Mouse (Mus musculus) left cerebral cortex, adult 9 months (tissue): ENCODE results near the gene Nubp2.
A peak's percentile ranks its signal among the peaks of the same experiment; 100 is the strongest.

Experiments used
- DNase-seq, 2 experiments: peaks; one replicate each; pipeline ENCODE4 v3.0.0; 2022; ENCODE audit warnings: low spot score in 2 of 2

Gene Nubp2

GRCm38 (mm10) chr17:24886134-24886931, at the start of gene Nubp2, which contains the start of gene Spsb3:
Gene Nubp2 (minus strand): TSS chr17:24886349.
Gene Spsb3 (plus strand): TSS chr17:24886643.
- peak; percentile 99 to 100 for DNase-seq

- no peak for DNase-seq
These were observed 49.5 kb upstream of the Nubp2 start for GRCm38 (mm10) chr17:24935666-24936065.

- DNase-seq, result no peak
These were observed 48.8 kb upstream of the Nubp2 start for GRCm38 (mm10) chr17:24934926-24935325.

DNA sequence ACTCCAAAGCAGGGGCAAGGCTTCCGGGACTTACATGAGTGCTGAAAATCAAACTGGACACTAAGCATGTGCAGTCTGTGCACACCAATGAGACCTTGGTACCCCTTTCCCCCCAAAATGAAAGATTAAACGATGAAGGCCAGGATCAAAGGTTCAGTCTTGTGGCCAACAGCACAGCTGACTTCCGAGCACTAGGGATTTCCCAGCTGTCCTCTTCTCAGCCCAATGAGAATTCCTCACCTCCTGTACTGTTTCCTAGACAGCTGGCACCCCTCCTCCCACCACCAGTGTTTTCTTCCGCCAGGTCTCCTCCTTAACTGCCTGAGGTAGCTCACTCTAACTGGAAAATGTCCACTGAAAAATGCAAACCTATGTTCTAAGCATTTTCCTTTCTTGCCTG, 47.0 kb upstream of the Nubp2 start:
- no peak for DNase-seq

- no peak for DNase-seq
These were observed 46.3 kb upstream of the Nubp2 start for GRCm38 (mm10) chr17:24932431-24932830.

- DNase-seq, result no peak
These were observed 43.4 kb upstream of the Nubp2 start for GRCm38 (mm10) chr17:24929506-24929905.

DNA sequence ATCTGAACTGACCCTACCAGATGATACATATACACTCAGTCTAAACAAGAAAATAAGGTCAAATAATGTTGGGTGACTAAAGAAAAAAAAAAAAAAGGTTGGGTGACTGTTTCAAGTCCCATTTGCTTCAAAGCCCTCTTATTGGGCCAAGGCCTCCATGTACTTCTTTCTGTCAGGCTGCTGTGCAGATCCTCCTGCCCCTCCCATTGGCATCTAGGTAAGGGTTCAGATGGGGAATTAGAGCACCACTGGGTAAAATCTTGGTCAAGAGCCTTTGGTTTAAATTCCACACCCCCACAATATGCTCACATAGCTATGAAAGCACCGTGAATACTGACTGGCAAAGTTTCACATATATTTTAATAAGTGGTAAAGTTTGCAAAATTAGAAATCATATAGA, 37.1 kb upstream of the Nubp2 start:
- DNase-seq, result no peak

DNA sequence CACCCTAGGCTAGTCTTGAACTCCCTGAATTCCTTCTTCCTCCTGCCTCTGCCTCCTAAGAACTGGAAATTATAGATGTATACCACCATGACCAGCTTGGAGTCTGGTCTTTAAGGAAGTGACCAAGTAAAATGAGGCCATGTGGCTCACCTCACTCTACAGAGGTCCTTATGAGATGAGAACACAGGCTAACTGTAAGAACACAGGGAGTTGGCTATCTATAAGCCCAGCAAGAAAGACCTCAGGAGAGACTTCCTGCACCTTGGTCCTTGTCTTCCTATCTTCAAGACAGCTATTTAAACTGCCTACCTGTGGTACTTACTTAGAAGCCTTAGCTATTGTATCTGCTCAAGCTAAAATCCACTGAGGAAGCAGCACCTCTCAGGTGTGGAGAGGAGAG, 27.8 kb upstream of the Nubp2 start:
- no peak for DNase-seq

DNA sequence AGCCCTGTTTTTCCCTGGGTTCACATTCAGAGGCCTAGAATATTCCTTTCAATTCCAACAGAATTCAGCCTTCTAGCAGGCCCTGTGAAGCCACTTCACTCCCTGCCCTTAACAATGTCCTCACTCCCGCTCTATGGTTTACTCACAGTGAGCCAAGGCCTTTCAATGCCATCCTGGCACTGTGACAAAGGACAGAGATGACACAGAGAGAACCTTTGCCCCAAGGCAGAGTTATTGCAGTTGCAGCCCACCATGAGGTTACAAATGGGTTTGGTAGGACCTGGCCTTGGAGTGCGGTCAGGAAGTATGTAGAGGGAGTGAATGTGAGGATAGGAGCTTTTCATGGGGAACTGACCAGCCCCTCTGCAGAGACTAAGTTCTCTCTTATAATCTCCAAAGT, 21.4 kb upstream of the Nubp2 start:
- no peak for DNase-seq

DNA sequence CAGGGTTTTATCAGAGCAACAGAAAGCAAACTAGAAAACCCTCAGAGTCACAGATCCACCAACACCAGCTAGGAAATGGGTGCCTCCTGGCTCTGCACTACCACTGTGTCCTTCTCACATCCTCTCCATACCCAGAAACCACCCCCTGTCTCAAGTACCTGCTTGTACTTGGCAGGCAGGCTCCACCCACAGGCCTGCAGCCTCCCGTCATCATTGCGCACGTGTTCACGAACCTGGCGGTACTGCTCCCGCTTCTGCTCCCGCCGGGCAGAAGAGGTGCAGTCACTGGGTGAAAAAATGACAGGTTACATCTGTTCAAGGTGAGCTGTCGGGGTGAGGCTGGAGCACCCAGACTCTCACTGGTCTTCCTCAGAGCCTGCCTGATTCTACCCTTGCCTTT, 17.6 kb upstream of the Nubp2 start:
- no peak for DNase-seq

DNA sequence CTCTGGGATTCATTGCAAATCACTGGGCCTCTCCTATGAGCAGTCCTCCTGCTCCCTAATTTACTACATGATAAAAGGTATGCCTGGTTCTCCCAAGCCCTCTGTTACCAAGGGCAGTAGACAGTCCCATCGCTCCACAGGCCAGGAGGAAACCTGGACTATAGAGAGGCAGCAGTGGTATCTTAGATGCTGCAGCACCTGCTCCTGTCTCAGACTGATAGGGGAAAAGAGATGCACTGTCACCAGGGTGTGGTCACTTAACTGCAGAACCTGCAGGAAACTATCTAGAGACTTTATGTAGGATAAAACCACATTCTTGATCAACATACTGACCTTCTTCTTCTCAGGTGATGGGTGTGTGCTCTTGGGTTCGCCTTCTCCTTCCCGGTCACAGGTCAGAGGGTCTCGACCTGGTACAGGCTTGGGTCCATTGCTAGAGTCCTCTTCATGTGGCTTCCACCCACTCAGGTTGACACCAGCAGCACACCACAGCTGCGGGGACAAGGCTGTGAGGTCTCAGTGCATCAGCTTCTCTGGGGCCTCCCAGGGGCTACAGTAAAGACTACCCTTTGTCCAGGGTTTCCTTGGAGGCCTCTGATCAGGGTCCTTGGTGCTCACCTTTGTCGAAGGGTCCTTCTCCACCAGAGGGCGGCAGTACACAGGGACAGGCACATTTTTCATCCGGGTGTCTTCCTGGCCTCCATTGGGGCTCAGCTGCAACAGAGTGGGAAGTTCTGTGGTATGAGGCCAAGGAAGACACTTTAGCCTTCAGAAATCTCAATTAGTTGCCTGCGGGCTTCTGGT, 16.7 kb upstream of the Nubp2 start:
- no peak for DNase-seq

GRCm38 (mm10) chr17:24902124-24902523, 16.0 kb upstream of the Nubp2 start:
- DNase-seq, result no peak

DNA sequence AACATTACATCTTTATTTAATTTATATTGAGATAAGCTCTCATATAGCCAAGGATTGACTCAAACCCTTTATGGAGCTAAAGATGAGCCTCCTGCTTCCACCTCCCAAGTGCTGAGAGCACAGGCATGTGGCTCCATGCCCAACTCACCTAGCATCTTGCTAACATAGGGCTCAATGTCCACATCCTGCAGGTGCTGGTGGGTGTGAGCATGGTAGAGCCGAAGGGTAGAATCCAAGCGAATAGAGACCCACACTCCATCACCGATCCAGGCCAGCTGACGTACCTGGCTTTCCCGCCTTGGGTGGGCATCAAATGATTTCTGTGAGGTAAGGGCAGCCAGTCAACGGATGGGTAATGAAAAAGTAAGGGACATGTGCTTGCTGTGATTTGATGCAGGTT, 13.9 kb upstream of the Nubp2 start:
- no peak for DNase-seq

- DNase-seq, result no peak
These were observed 13.0 kb upstream of the Nubp2 start for GRCm38 (mm10) chr17:24899153-24899552.

- no peak for DNase-seq
These were observed 12.1 kb upstream of the Nubp2 start for GRCm38 (mm10) chr17:24898041-24898854.

DNA sequence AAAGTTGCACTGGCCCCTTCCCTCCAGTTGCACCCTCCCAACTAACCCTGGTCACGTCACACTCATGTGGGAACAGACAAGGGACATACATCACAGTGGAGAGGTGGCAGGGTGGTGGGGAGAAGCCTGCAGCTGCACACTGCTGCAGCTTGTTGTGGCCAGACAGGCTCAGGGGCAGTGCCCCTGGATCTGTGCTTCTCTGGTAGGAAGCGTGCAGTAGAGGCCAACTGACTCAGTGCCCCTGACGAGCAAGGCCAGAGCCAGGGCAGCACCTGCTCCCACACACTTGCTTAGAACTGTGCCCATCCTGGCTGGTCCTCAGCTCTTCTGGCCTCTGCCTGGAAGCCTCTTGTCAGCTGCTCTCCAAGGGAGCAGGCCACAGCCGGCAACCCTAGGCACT, 11.5 kb upstream of the Nubp2 start:
- no peak for DNase-seq

DNA sequence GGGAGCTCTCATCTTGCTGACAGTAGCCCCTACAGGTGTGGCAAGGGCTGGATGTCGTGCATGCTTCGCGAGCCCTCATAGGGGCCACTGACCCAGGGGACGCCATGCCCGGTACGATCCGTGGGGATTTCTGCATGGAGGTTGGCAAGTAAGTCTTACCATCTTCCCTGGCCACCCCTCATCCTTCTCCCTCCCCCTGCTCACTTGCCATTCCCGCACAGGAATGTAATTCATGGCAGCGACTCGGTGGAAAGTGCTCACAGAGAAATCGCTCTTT, 10.8 kb upstream of the Nubp2 start:
- no peak for DNase-seq

GRCm38 (mm10) chr17:24896241-24896992, 10.3 kb upstream of the Nubp2 start, which contains the start of gene Nme3:
Gene Nme3 (plus strand): TSS chr17:24896500.
- DNase-seq, result peak in 1 of 2 experiments; percentile 73

- no peak for DNase-seq
These were observed 9.6 kb upstream of the Nubp2 start for GRCm38 (mm10) chr17:24895571-24896240.

DNA sequence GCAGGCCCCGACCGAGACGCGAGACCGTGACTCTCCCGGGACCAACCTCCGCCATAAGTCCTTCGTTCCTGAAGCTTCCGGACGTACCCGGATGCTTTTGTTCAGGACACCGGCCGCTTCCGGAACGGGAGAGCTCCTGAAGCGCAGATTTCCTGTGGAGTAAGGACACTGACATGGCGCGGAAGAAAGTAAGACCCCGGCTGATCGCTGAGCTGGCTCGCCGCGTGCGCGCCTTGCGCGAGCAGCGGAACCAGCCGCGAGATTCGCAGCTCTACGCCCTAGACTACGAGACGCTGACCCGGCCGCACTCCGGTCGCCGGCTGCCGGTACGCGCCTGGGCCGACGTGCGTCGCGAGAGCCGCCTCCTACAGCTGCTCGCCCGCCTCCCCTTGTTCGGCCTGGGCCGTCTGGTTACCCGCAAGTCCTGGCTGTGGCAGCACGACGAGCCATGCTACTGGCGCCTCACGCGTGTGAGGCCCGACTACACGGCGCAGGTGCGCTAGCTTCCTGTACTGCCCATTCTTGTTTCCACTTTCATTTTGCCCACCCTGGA, 8.9 kb upstream of the Nubp2 start, which contains the start of the genes Eme2 and Mrps34:
TSS of gene Eme2 (minus strand) at position 93 of the 553 bp plus-strand sequence.
TSS of gene Mrps34 (plus strand) at position 122 of the 553 bp plus-strand sequence.
- peak in 1 of 2 experiments; percentile 85 for DNase-seq
